In the genomic region with DNA sequence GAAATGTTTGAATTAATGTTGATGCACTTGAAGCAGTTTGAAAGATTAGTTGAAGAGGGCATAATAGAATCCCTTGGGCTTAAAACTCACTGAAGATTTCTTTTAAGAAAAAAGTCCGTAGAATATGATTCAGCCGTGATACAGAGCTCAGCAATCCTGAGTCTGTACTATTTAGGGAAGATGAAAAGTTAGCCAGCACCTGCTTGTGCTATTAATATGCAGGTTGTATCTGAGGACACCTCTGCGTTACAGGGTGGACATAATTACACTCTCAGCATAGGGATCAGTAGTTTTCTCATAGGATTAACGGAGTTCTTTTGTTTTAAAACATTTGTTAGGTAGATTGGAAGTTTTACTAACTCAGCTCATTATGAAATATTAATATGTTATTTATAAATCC, we compare ENCODE assay signal across 30 mouse cellular contexts.
"Had no signal": no experiment of that assay in that cellular context is flagged by ENCODE, and none has a peak within 500 bp of the region (broad histone marks: within the 10 kb centered on the region; RNA-seq: fewer than 3 reads in every experiment).

No protein-coding gene starts in this region.

- H3K4me3 ChIP-seq: heart, embryonic 12.5 days; heart, embryonic 13.5 days; heart, embryonic 15.5 days; hindbrain, embryonic 10.5 days; hindbrain, embryonic 12.5 days; hindbrain, embryonic 13.5 days; hindbrain, embryonic 15.5 days; intestine, embryonic 15.5 days; kidney, embryonic 15.5 days; layer of hippocampus, adult 2 months; left cerebral cortex, adult 2 months had no signal

- H3K27ac ChIP-seq: heart, embryonic 13.5 days; heart, embryonic 15.5 days; hindbrain, embryonic 10.5 days; hindbrain, embryonic 12.5 days; hindbrain, embryonic 13.5 days; hindbrain, embryonic 14.5 days; hindbrain, embryonic 15.5 days; hindbrain, postnatal 0 days; intestine, embryonic 15.5 days; kidney, embryonic 15.5 days; kidney, postnatal 0 days; layer of hippocampus, adult 2 months; left cerebral cortex, adult 2 months had no signal

- DNase-seq: heart, postnatal 10 days; heart, postnatal 14 days; heart, postnatal 36 days; heart, postnatal 4 days; kidney, adult 11 months; kidney, adult 18-20 months; kidney, adult 2 months; kidney, adult 8-10 months; kidney, adult 9 months; kidney, postnatal 10 days; kidney, postnatal 14 days; kidney, postnatal 25 days; kidney, postnatal 36 days; kidney, postnatal 4 days; layer of hippocampus, adult 9-11 months; layer of hippocampus, postnatal 36 days had no signal
